Mouse (Mus musculus): Measurements from ENCODE around the gene Sco1. TPM values are rescaled to one million over a fixed set of nuclear protein-coding genes. Genes with fewer than 3 reads are reported as not detected.

Sco1 gene
- total and polyA plus RNA-seq, 3 experiments: 3.5 to 23.2 (median 13.5) TPM

DNA sequence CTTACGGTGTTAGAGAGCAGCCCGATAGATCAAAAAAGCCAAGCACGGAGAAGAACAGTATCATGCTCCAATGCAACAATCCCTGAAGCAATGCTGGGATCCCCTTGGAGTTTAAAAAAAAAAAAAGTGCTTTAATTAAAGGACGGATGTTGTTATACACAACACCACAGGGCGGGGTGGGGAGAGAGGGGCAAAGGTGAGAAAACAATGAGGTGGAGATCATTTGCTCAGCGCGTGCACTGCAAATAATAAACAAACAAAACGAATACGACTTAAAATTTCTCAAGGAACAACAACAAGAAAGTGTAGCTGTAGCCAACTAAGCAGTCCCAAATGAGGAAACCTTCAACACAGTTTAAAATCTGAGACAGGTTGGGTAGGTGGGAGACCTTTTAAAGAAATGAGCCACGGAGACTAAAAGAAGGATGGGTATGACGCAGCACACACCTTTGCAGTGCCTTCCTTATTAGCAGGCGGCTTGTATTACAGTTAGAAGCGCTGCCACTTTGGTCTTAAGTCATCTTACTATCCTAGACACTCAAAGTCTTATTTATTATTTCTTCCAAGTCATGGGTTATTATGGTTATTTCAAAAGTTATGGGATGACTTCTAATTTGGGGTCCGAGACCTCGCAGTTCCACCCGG lies 672 bp upstream of the Sco1 start:
- Histone ChIP-seq H3K36me3 (replicated peaks) (peaks cover 59% of the 10 kb centered on the region), H3K4me3 (ENCODE audit: low read depth, low read length) (peak overlapping the region; percentile 92), H3K4me1 (ENCODE audit: insufficient read depth, low read depth, low read length) (peaks cover 13% of the 10 kb centered on the region), H3K9me3 (replicated peaks) (no peaks in the 10 kb centered on the region), H3K27me3 (ENCODE audit: insufficient read depth, low read length) (no peaks in the 10 kb centered on the region)
- DNase-seq (ENCODE audit: low spot score) (peak; percentile 14), ATAC-seq (ENCODE audit: extremely low read depth, insufficient number of reproducible peaks, low FRiP score, poor library complexity, severe bottlenecking) (no peak)
- no peak for TF ChIP-seq TAL1 (conservative IDR thresholded peaks at IDR 0.05; ENCODE audit: low read depth, low read length)
- no peak for TF ChIP-seq CTCF (IDR thresholded peaks at IDR 0.05; ENCODE audit: low read depth, low read length)
- TF ChIP-seq POLR2AphosphoS5 (IDR thresholded peaks at IDR 0.05; ENCODE audit: insufficient replicate concordance, low read depth, low read length): no peak

DNA sequence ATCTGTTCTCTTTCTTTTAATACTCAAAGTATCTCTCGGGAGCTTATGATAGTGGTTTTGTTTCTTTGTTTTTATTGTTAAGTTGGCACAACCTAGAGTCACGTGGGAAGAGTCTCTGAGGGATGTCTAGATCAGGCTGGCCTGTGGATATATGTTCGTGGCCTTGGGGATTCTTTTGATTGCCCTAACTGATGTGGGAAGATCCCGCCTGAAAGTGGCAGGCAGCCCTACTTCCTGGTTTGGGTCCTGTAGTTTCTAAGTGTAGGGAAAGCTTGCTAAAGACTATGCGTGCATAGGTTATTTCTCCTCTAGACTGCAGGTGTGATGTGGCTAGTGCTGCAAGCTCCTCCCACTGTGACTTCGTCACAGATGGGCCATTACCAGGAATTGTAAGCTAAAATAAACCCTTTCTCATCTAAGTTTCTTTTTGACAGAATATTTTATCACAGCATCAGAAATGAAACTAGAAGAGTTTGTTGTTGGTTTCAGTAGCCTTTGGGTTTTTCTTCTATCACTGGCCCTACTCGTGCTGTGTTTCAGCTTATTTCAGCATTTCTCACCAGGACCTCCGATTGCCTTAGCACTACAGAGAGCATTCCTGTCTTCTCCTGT lies 2.4 kb downstream of the Sco1 start:
- Histone ChIP-seq H3K4me3 (ENCODE audit: low read depth, low read length) (no peak overlapping the region), H3K4me1 (ENCODE audit: insufficient read depth, low read depth, low read length) (peaks cover 13% of the 10 kb centered on the region), H3K9me3 (replicated peaks) (no peaks in the 10 kb centered on the region), H3K27me3 (ENCODE audit: insufficient read depth, low read length) (no peaks in the 10 kb centered on the region), H3K36me3 (replicated peaks) (peaks cover 70% of the 10 kb centered on the region)
- ATAC-seq (ENCODE audit: extremely low read depth, insufficient number of reproducible peaks, low FRiP score, poor library complexity, severe bottlenecking): no peak
- DNase-seq (ENCODE audit: low spot score): no peak
- TF ChIP-seq POLR2AphosphoS5 (IDR thresholded peaks at IDR 0.05; ENCODE audit: insufficient replicate concordance, low read depth, low read length) (no peak), TAL1 (conservative IDR thresholded peaks at IDR 0.05; ENCODE audit: low read depth, low read length) (no peak), GATA2 (IDR thresholded peaks at IDR 0.05; ENCODE audit: borderline replicate concordance, low read depth, low read length) (no peak), GATA1 (IDR thresholded peaks at IDR 0.05; ENCODE audit: borderline replicate concordance, low read length) (no peak), CTCF (IDR thresholded peaks at IDR 0.05; ENCODE audit: low read depth, low read length) (no peak)

DNA sequence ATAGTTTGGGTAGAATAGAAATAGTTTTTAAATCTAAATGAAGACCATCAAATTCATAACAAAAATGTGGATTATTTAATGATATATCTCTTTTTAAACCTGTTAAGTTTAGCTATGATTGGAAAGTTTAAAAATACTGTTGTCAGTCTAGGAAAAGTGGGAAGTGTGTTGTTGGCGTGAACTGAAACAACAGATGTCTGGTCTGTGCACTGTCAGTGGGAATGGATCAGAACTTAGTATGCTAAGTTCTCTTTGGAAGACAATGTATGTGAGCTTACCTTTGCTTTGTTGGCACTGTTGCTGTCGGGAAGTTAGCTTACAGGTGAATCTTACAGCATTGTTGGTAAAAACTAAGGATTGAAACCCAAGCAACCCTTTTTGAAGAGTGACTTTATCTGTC lies 8.8 kb downstream of the Sco1 start:
- H3K36me3 ChIP-seq (replicated peaks): peaks cover 93% of the 10 kb centered on the region

DNA sequence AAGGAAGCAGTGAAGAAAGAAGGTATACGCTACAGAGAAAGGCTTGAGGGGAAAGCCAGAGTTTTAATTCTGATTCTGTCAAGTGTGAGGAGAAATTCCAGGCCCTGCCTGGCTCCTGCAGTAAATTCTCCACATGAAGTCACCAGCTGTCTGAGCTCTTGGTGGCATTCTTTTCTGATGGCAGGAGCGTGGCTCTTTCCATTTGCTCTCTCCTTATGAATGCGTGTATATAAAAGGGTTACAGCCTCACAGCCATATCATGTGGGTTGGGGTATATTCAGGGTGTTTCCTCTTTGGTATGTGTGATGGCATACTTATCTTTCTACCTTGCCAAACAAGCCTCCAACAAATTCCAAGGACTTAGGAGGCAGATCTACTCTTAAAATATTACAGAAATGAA lies 10.3 kb downstream of the Sco1 start:
- DNase-seq (ENCODE audit: low spot score): no peak
- no peaks in the 10 kb centered on the region for H3K4me1 ChIP-seq (ENCODE audit: insufficient read depth, low read depth, low read length)
- H3K9me3 ChIP-seq (replicated peaks): no peaks in the 10 kb centered on the region
- no peak for ATAC-seq (ENCODE audit: extremely low read depth, insufficient number of reproducible peaks, low FRiP score, poor library complexity, severe bottlenecking)
- peaks cover 90% of the 10 kb centered on the region for H3K36me3 ChIP-seq (replicated peaks)
- TF ChIP-seq TAL1 (conservative IDR thresholded peaks at IDR 0.05; ENCODE audit: low read depth, low read length): no peak
- TF ChIP-seq GATA2 (IDR thresholded peaks at IDR 0.05; ENCODE audit: borderline replicate concordance, low read depth, low read length): no peak
- no peak for TF ChIP-seq GATA1 (IDR thresholded peaks at IDR 0.05; ENCODE audit: borderline replicate concordance, low read length)
- no peak for TF ChIP-seq POLR2AphosphoS5 (IDR thresholded peaks at IDR 0.05; ENCODE audit: insufficient replicate concordance, low read depth, low read length)
- TF ChIP-seq CTCF (IDR thresholded peaks at IDR 0.05; ENCODE audit: low read depth, low read length): no peak
- no peak overlapping the region for H3K4me3 ChIP-seq (ENCODE audit: low read depth, low read length)
- H3K27me3 ChIP-seq (ENCODE audit: insufficient read depth, low read length): no peaks in the 10 kb centered on the region

More for the DNA sequence above, 8.8 kb downstream of the Sco1 start:
- TF ChIP-seq GATA1 (IDR thresholded peaks at IDR 0.05; ENCODE audit: borderline replicate concordance, low read length) (no peak), TAL1 (conservative IDR thresholded peaks at IDR 0.05; ENCODE audit: low read depth, low read length) (no peak), CTCF (IDR thresholded peaks at IDR 0.05; ENCODE audit: low read depth, low read length) (no peak), GATA2 (IDR thresholded peaks at IDR 0.05; ENCODE audit: borderline replicate concordance, low read depth, low read length) (no peak), POLR2AphosphoS5 (IDR thresholded peaks at IDR 0.05; ENCODE audit: insufficient replicate concordance, low read depth, low read length) (no peak)
- no peaks in the 10 kb centered on the region for H3K9me3 ChIP-seq (replicated peaks)
- no peaks in the 10 kb centered on the region for H3K27me3 ChIP-seq (ENCODE audit: insufficient read depth, low read length)
- no peak overlapping the region for H3K4me3 ChIP-seq (ENCODE audit: low read depth, low read length)
- ATAC-seq (ENCODE audit: extremely low read depth, insufficient number of reproducible peaks, low FRiP score, poor library complexity, severe bottlenecking): no peak
- no peaks in the 10 kb centered on the region for H3K4me1 ChIP-seq (ENCODE audit: insufficient read depth, low read depth, low read length)
- DNase-seq (ENCODE audit: low spot score): no peak

DNA sequence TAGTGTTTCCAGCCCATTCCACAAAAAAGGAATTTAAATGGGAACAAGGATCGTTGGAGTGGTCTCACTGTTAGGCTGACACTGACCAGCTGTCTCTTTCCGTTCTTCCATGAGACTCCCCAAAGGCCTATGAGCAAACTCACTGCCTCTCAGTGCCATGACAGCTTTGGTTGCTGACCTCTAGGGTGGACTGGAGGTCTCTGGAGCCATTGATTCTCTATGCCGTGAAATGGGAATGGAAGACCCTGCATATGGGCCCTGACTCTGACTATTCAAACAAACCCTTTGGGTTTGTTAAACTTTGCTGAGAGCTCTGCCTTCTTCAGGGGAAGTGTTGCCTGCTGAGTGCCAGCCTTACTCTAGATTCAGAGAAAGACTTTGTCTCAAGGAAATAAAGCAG lies 15.3 kb downstream of the Sco1 start:
- H3K4me1 ChIP-seq (ENCODE audit: insufficient read depth, low read depth, low read length): no peaks in the 10 kb centered on the region
- peaks cover 10% of the 10 kb centered on the region for H3K27me3 ChIP-seq (ENCODE audit: insufficient read depth, low read length)
- DNase-seq (ENCODE audit: low spot score) (no peak), ATAC-seq (ENCODE audit: extremely low read depth, insufficient number of reproducible peaks, low FRiP score, poor library complexity, severe bottlenecking) (no peak)
- no peak for TF ChIP-seq GATA2 (IDR thresholded peaks at IDR 0.05; ENCODE audit: borderline replicate concordance, low read depth, low read length)
- TF ChIP-seq CTCF (IDR thresholded peaks at IDR 0.05; ENCODE audit: low read depth, low read length): no peak
- TF ChIP-seq TAL1 (conservative IDR thresholded peaks at IDR 0.05; ENCODE audit: low read depth, low read length): no peak
- no peak for TF ChIP-seq POLR2AphosphoS5 (IDR thresholded peaks at IDR 0.05; ENCODE audit: insufficient replicate concordance, low read depth, low read length)
- no peak for TF ChIP-seq GATA1 (IDR thresholded peaks at IDR 0.05; ENCODE audit: borderline replicate concordance, low read length)
- H3K9me3 ChIP-seq (replicated peaks): no peaks in the 10 kb centered on the region
- peaks cover 48% of the 10 kb centered on the region for H3K36me3 ChIP-seq (replicated peaks)
- no peak overlapping the region for H3K4me3 ChIP-seq (ENCODE audit: low read depth, low read length)

DNA sequence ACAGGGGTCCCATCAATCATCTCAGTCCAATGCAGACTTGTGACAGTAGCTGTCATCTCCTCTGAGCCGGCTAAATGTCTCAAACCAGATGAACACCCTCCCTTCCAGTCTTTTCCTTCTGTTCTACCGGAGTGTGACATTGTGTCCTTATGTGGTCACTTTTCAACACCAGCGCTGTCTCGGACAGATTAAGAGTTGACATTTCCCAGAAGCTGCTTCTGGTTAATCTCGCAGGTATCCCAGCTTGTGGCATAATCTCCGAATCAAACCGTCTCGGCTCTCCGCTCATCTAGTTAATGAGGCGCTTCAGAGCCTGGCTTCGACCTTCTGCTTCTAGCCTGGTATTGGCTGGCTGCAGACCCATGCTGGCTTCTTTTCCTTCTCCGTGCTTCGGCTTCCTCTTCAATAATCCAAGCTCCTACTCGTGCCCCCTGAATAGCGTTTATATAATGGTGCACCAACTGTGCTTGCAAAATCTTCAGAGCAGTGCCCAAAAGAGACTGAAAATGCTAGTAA lies 20.2 kb downstream of the Sco1 start:
- Histone ChIP-seq H3K27me3 (ENCODE audit: insufficient read depth, low read length) (peaks cover 23% of the 10 kb centered on the region), H3K4me1 (ENCODE audit: insufficient read depth, low read depth, low read length) (no peaks in the 10 kb centered on the region), H3K9me3 (replicated peaks) (no peaks in the 10 kb centered on the region), H3K36me3 (replicated peaks) (peaks cover 5% of the 10 kb centered on the region), H3K4me3 (ENCODE audit: low read depth, low read length) (no peak overlapping the region)
- DNase-seq (ENCODE audit: low spot score): no peak
- ATAC-seq (ENCODE audit: extremely low read depth, insufficient number of reproducible peaks, low FRiP score, poor library complexity, severe bottlenecking): no peak
- TF ChIP-seq POLR2AphosphoS5 (IDR thresholded peaks at IDR 0.05; ENCODE audit: insufficient replicate concordance, low read depth, low read length) (no peak), CTCF (IDR thresholded peaks at IDR 0.05; ENCODE audit: low read depth, low read length) (no peak)
